Comparison of ENCODE assay signal across 11 mouse cellular contexts in the genomic region with DNA sequence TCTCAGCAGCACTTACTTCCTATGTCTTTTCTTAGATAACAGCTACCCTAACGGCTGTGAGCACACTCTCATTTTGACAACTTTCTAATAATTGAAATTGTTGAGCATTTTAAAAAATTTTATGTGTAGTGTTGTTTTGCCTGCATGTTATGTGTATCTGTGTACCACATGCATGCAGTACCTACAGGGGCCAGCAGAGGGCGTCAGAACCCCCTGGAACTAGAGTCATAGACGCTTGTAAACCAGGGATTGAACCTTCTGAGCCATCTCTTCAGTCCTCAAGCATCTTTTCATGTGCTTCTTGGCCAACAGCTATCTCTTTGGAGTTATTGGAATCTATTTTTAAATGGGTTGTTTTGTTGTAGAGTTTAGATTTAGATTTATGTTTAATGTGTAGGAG. TPM values are rescaled to one million over a fixed set of nuclear protein-coding genes. Genes with fewer than 3 reads are reported as not detected.
DNase-seq lines count a peak whose midpoint lies in the region; TF ChIP-seq lines count a peak whose summit lies in the region.
"Had no signal": no experiment of that assay in that cellular context is flagged by ENCODE, and none has a peak within 500 bp of the region (broad histone marks: within the 10 kb centered on the region; RNA-seq: fewer than 3 reads in every experiment).

No protein-coding gene starts in this region.

- TF ChIP-seq POLR2A in ES-Bruce4 (IDR thresholded peaks at IDR 0.05; ENCODE audit: insufficient read depth, low read length), result no peak
- no peak for TF ChIP-seq POLR2A in cortical plate, adult 2 months (IDR thresholded peaks at IDR 0.05; ENCODE audit: extremely low read depth, insufficient read depth, low read length)

- TF ChIP-seq EP300 in ES-Bruce4 (IDR thresholded peaks at IDR 0.05; ENCODE audit: insufficient read depth, low read depth, low read length), result no peak

- TF ChIP-seq CTCF in ES-Bruce4 (IDR thresholded peaks at IDR 0.05; ENCODE audit: low read depth, low read length), result peak; percentile 81
- peak; percentile 62 for TF ChIP-seq CTCF in cortical plate, adult 2 months (IDR thresholded peaks at IDR 0.05; ENCODE audit: extremely low read depth, insufficient read depth, low read length)

- H3K27me3 ChIP-seq in ES-Bruce4 (ENCODE audit: control insufficient read depth, insufficient read depth, low read length, poor library complexity, severe bottlenecking), result no peaks in the 10 kb centered on the region
- H3K27me3 ChIP-seq: liver, embryonic 15.5 days; stomach, embryonic 15.5 days had no signal

- no peaks in the 10 kb centered on the region for H3K9me3 ChIP-seq in ES-Bruce4 (replicated peaks; ENCODE audit: control insufficient read depth, insufficient read depth, low read length, poor library complexity, severe bottlenecking)
- H3K9me3 ChIP-seq: liver, embryonic 15.5 days; stomach, embryonic 15.5 days had no signal

- intact Hi-C loops in heart, postnatal 14 days (cut with DNase I), result no loop called here
- intact Hi-C loops in left cerebral cortex, postnatal 25 days (cut with DNase I), result no loop called here

- no peaks in the 10 kb centered on the region for H3K36me3 ChIP-seq in ES-Bruce4 (ENCODE audit: control insufficient read depth, insufficient read depth, low read length, poor library complexity, severe bottlenecking)
- H3K36me3 ChIP-seq: liver, embryonic 15.5 days; stomach, embryonic 15.5 days had no signal

- no peaks in the 10 kb centered on the region for H3K4me1 ChIP-seq in ES-Bruce4 (ENCODE audit: control insufficient read depth, insufficient read depth, low read length)
- peaks cover 7% of the 10 kb centered on the region; the same call in 1 of the 2 replicates for H3K4me1 ChIP-seq in cortical plate, adult 2 months (ENCODE audit: control insufficient read depth, insufficient read depth, low read length)

- H3K9ac ChIP-seq in ES-Bruce4 (ENCODE audit: low read depth, poor library complexity, severe bottlenecking), result no peak overlapping the region
- H3K9ac ChIP-seq: liver, embryonic 15.5 days; stomach, embryonic 15.5 days had no signal

- H3K4me3 ChIP-seq in ES-Bruce4 (ENCODE audit: low read depth, low read length), result no peak overlapping the region
- no peak overlapping the region for H3K4me3 ChIP-seq in cortical plate, adult 2 months (ENCODE audit: insufficient read depth, low read length)
- H3K4me3 ChIP-seq: liver, embryonic 15.5 days; stomach, embryonic 15.5 days had no signal

- no peak overlapping the region for H3K27ac ChIP-seq in ES-Bruce4 (ENCODE audit: insufficient read depth, low read length)
- H3K27ac ChIP-seq in cortical plate, adult 2 months (ENCODE audit: insufficient read depth, low read length), result no peak overlapping the region
- H3K27ac ChIP-seq: liver, embryonic 15.5 days; stomach, embryonic 15.5 days had no signal

- peak; percentile 21 to 49 for DNase-seq in heart, postnatal 14 days
- DNase-seq in heart, adult 9 months (ENCODE audit: low spot score in 2 of 2), result no peak
- peak; percentile 46 for DNase-seq in 3T3-L1 (ENCODE audit: low read depth, low spot score)
- DNase-seq in left cerebral cortex, postnatal 25 days (ENCODE audit: low spot score in 2 of 2), result peak; percentile 31 to 64
- peak; percentile 74 for DNase-seq in right cerebral cortex, postnatal 14 days
- DNase-seq in yolk sac, embryonic 10.5 days (ENCODE audit: low spot score), result no peak

RNA-seq across cellular contexts. Expression of a gene that starts 15.6 kb away (rescaled TPM):
- total RNA-seq in heart, postnatal 14 days (2021), result 1 to 10 TPM; 2.8 to 4.7 TPM
- polyA plus RNA-seq in ES-Bruce4 (2011; ENCODE audit: insufficient read depth, insufficient read length, low read depth, missing spikeins), result 25.4 and 26.3 TPM in 2 replicates
- 26.6 and 27.5 TPM in 2 replicates for polyA plus RNA-seq in cortical plate, adult 2 months (2012; rRNA removed)
- total RNA-seq in left cerebral cortex, postnatal 25 days (2021), result 10 to 100 TPM; 18.5 to 20.4 TPM

RNA-seq across cellular contexts. Expression of a gene that starts 34.2 kb away (rescaled TPM):
- not detected for total RNA-seq in heart, postnatal 14 days (2021)
- polyA plus RNA-seq in ES-Bruce4 (2011; ENCODE audit: insufficient read depth, insufficient read length, low read depth, missing spikeins), result not detected in 2 replicates
- polyA plus RNA-seq in cortical plate, adult 2 months (2012; rRNA removed), result 0.04 TPM in 1 of 2 replicates, not detected in the other
- total RNA-seq in left cerebral cortex, postnatal 25 days (2021), result not detected
- polyA plus RNA-seq: frontal cortex, adult 2 months had no signal

RNA-seq across cellular contexts. Expression of a gene that starts 40.9 kb away (rescaled TPM):
- total RNA-seq in heart, postnatal 14 days (2021), result not detected
- polyA plus RNA-seq in ES-Bruce4 (2011; ENCODE audit: insufficient read depth, insufficient read length, low read depth, missing spikeins), result not detected in 2 replicates
- polyA plus RNA-seq in cortical plate, adult 2 months (2012; rRNA removed), result 0.11 and 0.23 TPM in 2 replicates
- total RNA-seq in left cerebral cortex, postnatal 25 days (2021), result not detected
- polyA plus RNA-seq: frontal cortex, adult 2 months had no signal

Comparison
In these comparisons a context has a peak if more than half of its experiments do, and no peak if none do; other contexts are left out.
1. DNase-seq: peak in heart, postnatal 14 days (2 of 2), 3T3-L1 (single experiment), left cerebral cortex, postnatal 25 days (2 of 2) and right cerebral cortex, postnatal 14 days (single experiment); none in heart, adult 9 months (0 of 2) and yolk sac, embryonic 10.5 days (single experiment).